Mouse (Mus musculus) ES-E14 (cell line): ENCODE measurements around the gene Dpp10.

Source experiments
- HCFC1 ChIP-seq: IDR thresholded peaks from 2 replicates; pipeline ENCODE4 v1.6.1; 2012; ENCODE audit warnings: low read length, inconsistent platforms, borderline replicate concordance; ENCODE audit not compliant: insufficient read depth
- MAFK ChIP-seq: IDR thresholded peaks from 2 replicates; pipeline ENCODE4 v1.6.1; 2014; ENCODE audit warnings: mild to moderate bottlenecking, low read depth, low read length, inconsistent platforms; ENCODE audit not compliant: insufficient read depth
- ZC3H11A ChIP-seq: IDR thresholded peaks from 2 replicates; pipeline ENCODE4 v1.6.1; 2012; ENCODE audit warnings: low read depth, mild to moderate bottlenecking, inconsistent platforms, low read length, borderline replicate concordance
- ZNF384 ChIP-seq: IDR thresholded peaks from 2 replicates; pipeline ENCODE4 v1.6.1; 2012; ENCODE audit warnings: low read depth, low read length, inconsistent platforms

DNA sequence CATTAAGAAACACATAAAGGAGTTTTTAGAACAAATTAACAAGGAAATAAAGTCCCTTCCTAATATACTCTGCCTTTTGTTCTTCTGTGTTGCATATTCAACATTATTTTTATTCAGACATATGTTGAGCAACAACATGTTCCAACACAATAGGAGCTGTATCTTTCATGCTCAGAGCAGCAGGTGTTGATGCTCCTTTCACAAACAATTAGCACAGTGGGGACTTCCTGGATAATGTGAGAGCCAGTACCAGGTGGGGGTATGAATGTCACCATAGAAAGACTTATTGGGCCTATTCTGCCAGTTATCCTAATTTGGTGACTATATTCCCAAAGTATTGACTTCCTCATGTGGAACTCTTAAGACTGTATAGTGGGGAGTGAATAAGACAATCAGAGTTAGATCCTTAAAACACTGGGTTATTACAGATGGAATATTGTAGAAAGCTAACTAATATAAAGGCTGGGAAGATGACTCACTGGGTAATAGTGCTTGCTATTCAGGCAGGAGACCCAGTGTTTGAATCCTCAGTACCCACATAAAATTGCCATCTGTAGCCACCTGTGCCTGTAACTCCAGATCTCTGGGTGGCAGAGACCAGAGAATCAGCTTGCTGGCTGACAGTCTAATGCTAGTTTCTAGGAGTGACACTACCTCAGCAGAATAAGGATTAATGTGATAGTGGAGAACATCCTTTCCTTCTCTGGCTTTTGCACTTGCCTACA, 117.9 kb downstream of the Dpp10 start:
- TF ChIP-seq MAFK: no peak
- no peak for TF ChIP-seq ZC3H11A
- no peak for TF ChIP-seq HCFC1
- no peak for TF ChIP-seq ZNF384
